Mouse (Mus musculus): Measurements from ENCODE around the gene Saa1. TPM values are rescaled to one million over a fixed set of nuclear protein-coding genes. Genes with fewer than 3 reads are reported as not detected.
"Not testable (repeated sequence)": the region's sequence is repeated elsewhere in the genome, so short reads cannot be mapped to it uniquely, and the experiment has no call there.

The Saa1 gene
- polyA plus RNA-seq, 1 experiment from 2014 or later = not detected

DNA sequence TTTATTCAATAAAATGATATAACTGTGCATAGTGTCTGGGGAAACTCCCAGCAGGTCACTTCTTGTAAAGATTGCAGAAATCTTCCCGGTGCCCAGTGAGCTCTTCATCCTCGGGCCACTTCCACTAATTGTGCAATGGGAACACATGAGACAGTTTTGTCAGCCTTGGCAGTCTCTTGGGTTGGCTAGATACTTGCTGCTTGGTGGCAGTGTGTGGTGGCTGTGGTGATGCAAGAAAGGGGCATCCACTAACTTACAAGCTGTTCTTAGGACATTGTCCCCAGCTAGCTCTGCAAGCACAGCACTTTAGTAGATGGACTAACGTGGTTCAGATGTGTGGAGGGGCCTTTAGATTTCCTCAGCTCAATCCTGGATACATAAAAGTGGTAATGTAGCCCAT, 3.0 kb upstream of the Saa1 start:
- Histone ChIP-seq H3K36me3 (replicated peaks) (no peaks in the 10 kb centered on the region), H3K4me2 (no peak overlapping the region), H3K4me3 (replicated peaks) (no peak overlapping the region), H3K9me3 (replicated peaks) (no peaks in the 10 kb centered on the region), H3K9ac (no peak overlapping the region), H3K27ac (replicated peaks) (no peak overlapping the region), H3K4me1 (replicated peaks) (no peaks in the 10 kb centered on the region), H3K27me3 (no peaks in the 10 kb centered on the region)
- WGBS (ENCODE audit: insufficient replicate concordance) = 55% methylated on average over 3 of the region's 3 CpGs
- no peak for ATAC-seq (ENCODE audit: insufficient read depth)

DNA sequence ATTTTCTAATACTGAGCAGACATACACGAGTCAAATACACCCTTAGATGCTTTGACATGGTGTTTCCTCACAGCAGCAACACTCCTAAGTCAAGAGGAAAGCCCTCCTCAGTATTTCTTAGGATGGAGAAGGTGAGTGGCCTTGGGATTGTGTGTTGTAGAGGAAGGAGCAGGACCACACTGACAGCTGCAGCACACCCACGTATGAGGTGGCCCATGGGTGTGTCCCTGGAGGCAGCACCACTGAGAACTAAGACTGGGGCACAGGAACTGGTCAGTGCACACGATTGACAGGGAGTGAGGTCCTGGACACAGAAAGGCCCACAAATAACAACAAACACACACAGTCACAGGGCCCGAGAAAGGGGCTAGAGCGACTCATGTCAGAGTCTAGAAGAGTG, 2.7 kb downstream of the Saa1 start:
- not testable (repeated sequence) for ATAC-seq (ENCODE audit: insufficient read depth); H3K9me3 ChIP-seq (replicated peaks); H3K4me2 ChIP-seq; H3K36me3 ChIP-seq (replicated peaks); H3K9ac ChIP-seq; H3K4me3 ChIP-seq (replicated peaks); H3K27me3 ChIP-seq; H3K27ac ChIP-seq (replicated peaks); H3K4me1 ChIP-seq (replicated peaks)
- 54% methylated on average over 5 of the region's 5 CpGs for WGBS (ENCODE audit: insufficient replicate concordance)

DNA sequence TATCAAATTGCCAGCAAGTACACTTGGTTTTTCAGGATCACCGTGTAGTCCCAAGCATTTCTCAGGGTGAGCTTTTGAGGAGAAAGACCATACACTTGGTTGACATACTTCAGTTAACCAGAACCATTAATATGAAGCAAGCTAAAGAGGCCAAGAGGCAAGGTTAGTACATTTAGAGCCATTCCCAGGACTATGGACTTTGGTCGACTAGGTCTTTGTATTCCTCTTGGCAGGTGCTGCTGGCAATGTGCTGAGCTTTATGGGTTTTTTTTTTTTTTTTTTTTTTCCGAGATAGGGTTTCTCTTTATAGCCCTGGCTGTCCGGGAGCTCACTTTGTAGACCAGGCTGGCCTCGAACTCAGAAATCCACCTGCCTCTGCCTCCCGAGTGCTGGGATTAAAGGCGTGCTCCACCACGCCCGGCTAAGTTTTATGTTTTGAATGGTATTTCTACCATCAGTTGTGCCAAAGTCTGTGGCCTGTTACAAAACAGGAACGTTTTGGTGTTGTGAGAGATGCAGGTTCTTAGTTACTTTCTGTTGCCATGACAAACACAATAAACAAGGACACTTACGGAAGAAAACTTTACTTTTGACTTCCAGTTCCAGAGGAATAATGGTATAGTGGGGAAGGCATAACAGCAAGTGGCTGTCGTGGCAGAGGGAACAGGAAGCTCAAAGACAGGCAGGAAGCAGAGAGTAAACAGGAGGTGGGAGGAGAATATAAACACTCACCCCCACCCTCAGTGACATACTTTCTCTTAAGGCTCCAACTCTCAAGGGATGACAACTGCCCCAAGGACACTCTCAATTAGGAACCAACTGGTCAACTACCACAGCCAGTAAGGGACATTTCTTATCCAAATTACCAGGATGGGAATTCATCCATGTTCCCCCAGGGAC, 4.0 kb downstream of the Saa1 start:
- H3K27ac ChIP-seq (replicated peaks) = no peak overlapping the region
- ATAC-seq (ENCODE audit: insufficient read depth) = peak; percentile 45; the same call in 1 of the 2 replicates
- no peak overlapping the region for H3K4me3 ChIP-seq (replicated peaks)
- no peak overlapping the region for H3K4me2 ChIP-seq
- H3K9ac ChIP-seq = no peak overlapping the region
- no peaks in the 10 kb centered on the region for H3K27me3 ChIP-seq
- 62% methylated on average over 12 of the region's 12 CpGs for WGBS (ENCODE audit: insufficient replicate concordance)
- H3K9me3 ChIP-seq (replicated peaks) = no peaks in the 10 kb centered on the region
- H3K4me1 ChIP-seq (replicated peaks) = no peaks in the 10 kb centered on the region; the same call in 1 of the 2 replicates
- no peaks in the 10 kb centered on the region for H3K36me3 ChIP-seq (replicated peaks)

DNA sequence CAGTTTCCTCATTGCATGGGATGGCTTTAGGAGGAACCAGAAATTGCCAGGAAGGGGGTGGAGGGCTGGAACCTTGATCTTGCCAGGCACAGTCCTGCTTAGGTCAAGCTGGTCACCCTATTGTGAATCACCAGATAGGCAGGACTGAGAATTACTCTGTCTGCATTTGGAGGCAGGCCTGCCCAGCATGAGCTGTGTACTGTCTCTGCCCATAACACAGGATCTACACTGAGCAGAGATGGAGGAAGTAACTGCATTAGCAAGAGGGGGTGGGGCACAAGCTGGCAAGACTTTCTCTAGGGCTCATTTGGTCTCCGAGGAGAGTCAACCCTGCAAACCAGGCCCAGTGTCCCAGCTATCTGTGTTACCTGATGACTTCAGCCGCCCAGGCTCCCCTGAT, 7.8 kb downstream of the Saa1 start:
- Histone ChIP-seq H3K36me3 (replicated peaks) (no peaks in the 10 kb centered on the region), H3K27ac (replicated peaks) (no peak overlapping the region), H3K27me3 (no peaks in the 10 kb centered on the region), H3K9me3 (replicated peaks) (no peaks in the 10 kb centered on the region), H3K4me2 (no peak overlapping the region), H3K4me1 (replicated peaks) (peaks cover 6% of the 10 kb centered on the region; the same call in 1 of the 2 replicates), H3K4me3 (replicated peaks) (no peak overlapping the region), H3K9ac (no peak overlapping the region)
- WGBS (ENCODE audit: insufficient replicate concordance) = 42% methylated on average over 2 of the region's 2 CpGs
- ATAC-seq (ENCODE audit: insufficient read depth) = no peak

DNA sequence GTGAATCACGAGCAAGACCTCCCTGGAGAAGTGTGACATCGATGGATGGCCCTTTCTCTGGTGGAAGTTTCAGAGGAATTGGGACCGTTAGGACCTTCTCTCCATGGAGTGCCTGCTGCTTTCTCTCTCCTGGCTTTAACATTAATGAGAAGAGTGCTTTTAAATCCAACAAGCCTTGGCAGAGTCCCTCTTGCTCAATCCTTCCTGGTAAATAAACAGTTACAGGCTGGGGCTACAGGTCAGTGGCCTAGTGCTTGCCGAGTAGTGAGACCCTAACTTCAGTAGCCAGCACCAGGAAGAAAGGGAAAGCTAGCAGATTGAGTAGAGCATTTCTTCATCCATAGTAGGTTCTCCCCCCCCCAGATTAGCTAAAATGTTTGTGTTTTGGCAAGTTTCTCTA, 10.3 kb downstream of the Saa1 start, which contains the start of gene Saa4:
Gene Saa4 (minus strand): TSS at position 146 of the 400 bp plus-strand sequence.
- H3K27me3 ChIP-seq = no peaks in the 10 kb centered on the region
- H3K9me3 ChIP-seq (replicated peaks) = no peaks in the 10 kb centered on the region
- peak within 1 kb of the TSS; percentile 26 for H3K4me3 ChIP-seq (replicated peaks)
- H3K4me1 ChIP-seq (replicated peaks) = 0 out of 2 replicates have a peak, but pooled peaks cover 6% of the 10 kb centered on the region
- no peaks in the 10 kb centered on the region for H3K36me3 ChIP-seq (replicated peaks)
- peak within 1 kb of the TSS; percentile 30 for H3K27ac ChIP-seq (replicated peaks)
- peak within 1 kb of the TSS; percentile 37 for H3K4me2 ChIP-seq
- no peak within 1 kb of the TSS for H3K9ac ChIP-seq
- ATAC-seq (ENCODE audit: insufficient read depth) = peak; percentile 44; the same call in 1 of the 2 replicates
- WGBS (ENCODE audit: insufficient replicate concordance) = 58% methylated on average over 4 of the region's 4 CpGs

DNA sequence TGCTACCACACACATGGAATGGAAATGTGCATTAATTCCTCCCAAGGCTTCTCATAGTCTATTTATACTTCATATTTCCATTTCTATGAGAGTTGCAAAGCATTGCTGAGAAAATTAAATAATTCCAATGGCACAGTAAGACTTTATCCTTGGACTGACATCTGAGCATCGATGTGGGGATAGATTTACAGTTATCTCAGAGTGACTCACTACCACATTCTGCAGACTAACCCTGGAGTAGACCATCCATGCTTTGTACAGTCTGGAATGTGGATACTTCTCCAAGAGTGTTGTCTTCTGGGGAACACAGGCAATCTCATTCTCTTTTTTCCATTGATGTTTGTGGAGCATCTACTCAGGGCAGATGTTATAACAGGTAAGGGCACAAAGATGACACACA, 15.2 kb downstream of the Saa1 start:
- no peak for ATAC-seq (ENCODE audit: insufficient read depth)

DNA sequence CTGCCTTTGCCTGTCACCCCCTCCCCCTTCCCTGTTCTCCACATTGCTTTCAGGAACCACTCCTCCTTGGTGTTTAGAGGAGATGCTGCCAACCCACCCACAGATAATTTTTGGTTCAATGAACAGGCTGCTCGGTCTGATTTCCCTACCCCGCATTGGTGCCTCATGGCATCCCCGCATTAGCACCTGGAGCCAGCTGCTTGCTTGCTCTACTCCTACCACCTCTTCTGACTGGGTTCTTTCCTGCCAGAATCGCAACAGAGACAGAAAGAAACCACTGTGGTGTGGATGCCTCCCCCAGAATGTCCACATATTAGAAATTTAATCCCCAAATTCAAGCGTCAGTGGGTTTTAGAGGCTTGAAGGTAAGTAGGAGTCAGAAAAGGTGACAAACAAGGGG, 18.4 kb downstream of the Saa1 start:
- Histone ChIP-seq H3K9me3 (replicated peaks) (no peaks in the 10 kb centered on the region), H3K4me1 (replicated peaks) (peaks cover 6% of the 10 kb centered on the region), H3K9ac (no peak overlapping the region), H3K4me3 (replicated peaks) (no peak overlapping the region), H3K27ac (replicated peaks) (0 out of 2 replicates have a peak overlapping the region, but pooled peaks have one; percentile 19), H3K4me2 (no peak overlapping the region), H3K36me3 (replicated peaks) (no peaks in the 10 kb centered on the region), H3K27me3 (no peaks in the 10 kb centered on the region)
- 56% methylated on average over 5 of the region's 5 CpGs for WGBS (ENCODE audit: insufficient replicate concordance)
- no peak for ATAC-seq (ENCODE audit: insufficient read depth)

More for the DNA sequence above, 15.2 kb downstream of the Saa1 start:
- no peaks in the 10 kb centered on the region for H3K9me3 ChIP-seq (replicated peaks)
- no peak overlapping the region for H3K4me2 ChIP-seq
- H3K4me1 ChIP-seq (replicated peaks) = peaks cover 6% of the 10 kb centered on the region; the same call in 1 of the 2 replicates
- no peak overlapping the region for H3K27ac ChIP-seq (replicated peaks)
- no peak overlapping the region for H3K9ac ChIP-seq
- no peaks in the 10 kb centered on the region for H3K27me3 ChIP-seq
- H3K36me3 ChIP-seq (replicated peaks) = no peaks in the 10 kb centered on the region
- no peak overlapping the region for H3K4me3 ChIP-seq (replicated peaks)
- WGBS (ENCODE audit: insufficient replicate concordance) = 60% methylated on average over 1 of the region's 1 CpGs

DNA sequence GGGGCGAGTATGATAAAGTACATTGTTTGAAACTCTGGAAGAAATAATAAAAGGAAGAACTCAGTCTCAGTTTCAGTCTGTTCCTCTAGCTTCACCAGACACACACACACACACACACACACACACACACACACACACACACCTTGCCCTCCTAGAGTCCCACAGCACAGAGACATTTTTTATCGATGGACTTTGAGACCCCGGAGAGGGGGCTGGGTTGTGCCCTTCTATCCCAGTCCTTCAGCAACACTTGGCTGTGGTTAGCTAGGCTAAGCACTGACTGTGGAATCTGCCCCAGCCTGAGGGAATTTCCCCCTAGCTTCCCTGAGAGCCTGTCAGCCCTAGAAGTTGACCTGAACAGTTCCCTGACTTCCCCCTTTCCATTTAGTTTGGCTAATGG, 18.9 kb downstream of the Saa1 start:
- 63% methylated on average over 3 of the region's 3 CpGs for WGBS (ENCODE audit: insufficient replicate concordance)
- Histone ChIP-seq H3K4me1 (replicated peaks) (peaks cover 6% of the 10 kb centered on the region), H3K27me3 (no peaks in the 10 kb centered on the region), H3K4me2 (no peak overlapping the region), H3K27ac (replicated peaks) (0 out of 2 replicates have a peak overlapping the region, but pooled peaks have one; percentile 19), H3K9ac (no peak overlapping the region), H3K9me3 (replicated peaks) (no peaks in the 10 kb centered on the region), H3K4me3 (replicated peaks) (no peak overlapping the region), H3K36me3 (replicated peaks) (no peaks in the 10 kb centered on the region)
- ATAC-seq (ENCODE audit: insufficient read depth) = peak; percentile 37; the same call in 1 of the 2 replicates

DNA sequence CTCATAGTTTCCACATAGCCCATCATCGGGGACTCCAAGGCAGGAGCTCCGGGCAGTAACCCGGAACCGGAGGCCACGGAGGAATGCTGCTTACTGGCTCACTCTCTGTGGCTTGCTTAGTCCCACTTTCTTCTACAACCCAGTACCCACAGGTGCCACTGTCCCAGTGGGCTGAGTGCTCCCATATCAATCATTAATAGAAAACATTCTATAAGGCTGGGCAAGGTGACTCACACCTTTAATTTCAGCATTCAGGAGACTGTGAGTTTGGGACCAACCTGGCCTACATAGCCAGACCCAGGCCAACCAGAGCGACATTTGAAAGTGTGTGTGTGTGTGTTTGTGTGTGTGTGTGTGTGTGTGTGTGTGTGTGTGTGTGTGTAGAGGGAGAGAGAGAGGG, 19.4 kb downstream of the Saa1 start:
- no peak for ATAC-seq (ENCODE audit: insufficient read depth)
- Histone ChIP-seq H3K4me2 (no peak overlapping the region), H3K36me3 (replicated peaks) (no peaks in the 10 kb centered on the region), H3K27me3 (no peaks in the 10 kb centered on the region), H3K9ac (no peak overlapping the region), H3K4me1 (replicated peaks) (peaks cover 9% of the 10 kb centered on the region), H3K4me3 (replicated peaks) (no peak overlapping the region), H3K9me3 (replicated peaks) (no peaks in the 10 kb centered on the region), H3K27ac (replicated peaks) (no peak overlapping the region)
- 78% methylated on average over 6 of the region's 6 CpGs for WGBS (ENCODE audit: insufficient replicate concordance)

DNA sequence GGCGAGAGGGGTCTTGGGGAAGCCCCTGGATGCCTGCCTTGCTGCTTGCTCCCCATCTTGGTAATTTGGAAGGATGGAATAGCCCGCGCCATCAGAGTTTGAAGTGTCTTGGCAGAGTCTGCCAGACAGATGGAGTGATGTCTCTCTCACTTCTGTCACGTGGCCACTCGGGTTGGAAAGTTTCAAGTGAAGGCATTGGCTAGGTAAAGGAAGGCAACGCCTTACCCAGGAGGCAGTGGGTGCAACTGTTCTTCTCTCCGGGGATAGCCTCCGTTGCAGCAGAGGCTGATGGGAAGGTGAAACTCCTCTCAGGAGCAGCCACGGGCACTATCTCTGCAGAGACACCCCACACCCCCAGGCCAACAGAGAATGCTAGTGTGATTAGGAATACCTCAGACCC, 22.3 kb downstream of the Saa1 start:
- Histone ChIP-seq H3K27me3 (no peaks in the 10 kb centered on the region), H3K9ac (no peak overlapping the region), H3K36me3 (replicated peaks) (no peaks in the 10 kb centered on the region), H3K27ac (replicated peaks) (peak overlapping the region; percentile 69), H3K4me1 (replicated peaks) (peaks cover 10% of the 10 kb centered on the region), H3K4me2 (no peak overlapping the region), H3K9me3 (replicated peaks) (no peaks in the 10 kb centered on the region), H3K4me3 (replicated peaks) (no peak overlapping the region)
- no peak for ATAC-seq (ENCODE audit: insufficient read depth)
- 53% methylated on average over 9 of the region's 9 CpGs for WGBS (ENCODE audit: insufficient replicate concordance)

DNA sequence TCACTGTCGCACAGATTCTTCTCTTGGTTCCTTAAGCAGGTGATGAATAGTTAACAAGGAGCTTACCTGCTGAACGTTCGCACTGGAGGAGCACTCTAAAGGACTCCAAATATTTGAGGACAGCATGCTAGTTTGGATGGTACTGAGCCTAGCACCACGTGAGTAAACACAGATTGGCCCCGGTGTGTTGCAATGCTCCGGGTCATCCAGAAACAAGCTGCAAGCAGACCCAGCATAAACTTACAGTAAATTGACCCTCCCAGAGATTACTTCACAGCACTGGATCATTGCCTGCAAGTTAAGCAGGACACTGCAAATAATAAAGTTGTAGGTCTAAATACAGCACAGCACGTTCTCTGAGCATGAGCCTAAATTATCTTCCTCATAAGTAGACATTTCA, 23.3 kb downstream of the Saa1 start:
- Histone ChIP-seq H3K9ac (no peak overlapping the region), H3K27ac (replicated peaks) (peak overlapping the region; percentile 69), H3K27me3 (no peaks in the 10 kb centered on the region), H3K36me3 (replicated peaks) (no peaks in the 10 kb centered on the region), H3K4me2 (no peak overlapping the region), H3K4me3 (replicated peaks) (no peak overlapping the region), H3K4me1 (replicated peaks) (peaks cover 13% of the 10 kb centered on the region), H3K9me3 (replicated peaks) (no peaks in the 10 kb centered on the region)
- 50% methylated on average over 7 of the region's 7 CpGs for WGBS (ENCODE audit: insufficient replicate concordance)
- peak; percentile 81 for ATAC-seq (ENCODE audit: insufficient read depth)

All from liver, embryonic 15.5 days (tissue).